Mouse (Mus musculus) hindbrain, embryonic 16.5 days (tissue): ENCODE results near the gene Lnx2. TPM values are rescaled to one million over a fixed set of nuclear protein-coding genes. Genes with fewer than 3 reads are reported as not detected.

Experiments used
- ATAC-seq: fragments of 200-750 bp; cut with Nextera tagmentation; 2 replicates; pipeline ENCODE4 v1.8.0; 2017; ENCODE audit warnings: moderate TSS enrichment, moderate library complexity
- H3K27ac ChIP-seq: fragments of 300-500 bp; sonication (generic); 2 replicates; pipeline ENCODE4 v1.5.1; 2014; ENCODE audit warnings: low read depth, mild to moderate bottlenecking, control low read depth, low read length, moderate library complexity
- H3K27me3 ChIP-seq: fragments of 300-500 bp; sonication (generic); replicated peaks from 2 replicates; pipeline ENCODE4 v1.6.1; 2014; ENCODE audit warnings: low read length; ENCODE audit not compliant: control insufficient read depth, insufficient read depth
- H3K36me3 ChIP-seq: fragments of 300-500 bp; sonication (generic); 2 replicates; pipeline ENCODE4 v1.6.1; 2014; ENCODE audit warnings: mild to moderate bottlenecking, low read length, moderate library complexity, mixed read lengths; ENCODE audit not compliant: control insufficient read depth, insufficient read depth
- H3K4me1 ChIP-seq: fragments of 300-500 bp; sonication (generic); 2 replicates; pipeline ENCODE4 v1.6.1; 2014; ENCODE audit warnings: low read depth, low read length; ENCODE audit not compliant: control insufficient read depth, insufficient read depth
- H3K4me2 ChIP-seq: fragments of 300-500 bp; sonication (generic); 2 replicates; pipeline ENCODE4 v1.6.1; 2014; ENCODE audit warnings: mild to moderate bottlenecking, low read length, control low read depth, moderate library complexity
- H3K4me3 ChIP-seq: fragments of 300-500 bp; sonication (generic); 2 replicates; pipeline ENCODE4 v1.5.1; 2014; ENCODE audit warnings: mild to moderate bottlenecking, low read length, control low read depth, moderate library complexity
- H3K9ac ChIP-seq: fragments of 300-500 bp; sonication (generic); 2 replicates; pipeline ENCODE4 v1.6.1; 2014; ENCODE audit warnings: low read depth, mild to moderate bottlenecking, control low read depth, low read length, moderate library complexity
- H3K9me3 ChIP-seq: fragments of 300-500 bp; sonication (generic); 2 replicates; pipeline ENCODE4 v1.6.1; 2014; ENCODE audit warnings: mild to moderate bottlenecking, low read length, moderate library complexity; ENCODE audit not compliant: control insufficient read depth
- WGBS: fragments of 180-500 bp; shearing (Covaris S2); extraction: QIAGEN DNeasy Blood & Tissue Kit; methylation state at CpG from one replicate; pipeline ENCODE4 v1.1.7; 2014; 5-methylcytosine and 5-hydroxymethylcytosine counted together
- polyA plus RNA-seq: library from polyadenylated mRNA; unstranded; fragments of >200 nt; fragmentation: Nextera tagmentation; extraction: Ambion mirVana; gene quantifications from 2 replicates; pipeline ENCODE4 v1.2.1, GENCODE M21; 2015

Lnx2 gene
- polyA plus RNA-seq, 1 experiment from 2014 or later, result 4.5 TPM

GRCm38 (mm10) chr5:147035301-147035700 lies 41.1 kb downstream of the Lnx2 start:
- no peak overlapping the region for H3K4me2 ChIP-seq
- ATAC-seq, result no peak
- no peaks in the 10 kb centered on the region for H3K27me3 ChIP-seq
- H3K4me1 ChIP-seq, result no peaks in the 10 kb centered on the region
- no peak overlapping the region for H3K4me3 ChIP-seq
- no peak overlapping the region for H3K27ac ChIP-seq
- 81% methylated on average over 6 of the region's 6 CpGs for WGBS
- no peak overlapping the region for H3K9ac ChIP-seq
- H3K36me3 ChIP-seq, result no peaks in the 10 kb centered on the region
- H3K9me3 ChIP-seq, result no peaks in the 10 kb centered on the region

DNA sequence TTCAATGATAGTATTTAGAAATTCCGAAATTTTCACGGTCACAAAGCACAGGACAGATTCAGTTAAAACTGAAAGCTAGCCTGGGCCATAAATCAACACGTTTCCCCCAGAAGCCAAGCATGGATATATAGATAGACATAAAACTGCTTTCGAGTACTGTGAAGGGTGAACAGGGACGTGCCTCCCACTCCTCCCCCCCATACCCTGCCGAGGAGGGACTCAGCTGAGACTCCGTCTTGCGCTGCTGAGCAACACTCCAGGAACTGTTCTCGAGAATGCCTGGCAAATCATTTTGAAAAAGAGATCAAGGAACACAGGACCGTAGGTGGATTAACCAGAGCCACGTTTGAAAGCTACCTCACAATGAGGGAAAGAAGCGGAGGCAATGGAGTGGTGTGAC lies 42.1 kb downstream of the Lnx2 start:
- WGBS, result 62% methylated on average over 12 of the region's 12 CpGs
- ATAC-seq, result no peak
- H3K27me3 ChIP-seq, result no peaks in the 10 kb centered on the region
- H3K9ac ChIP-seq, result no peak overlapping the region
- no peaks in the 10 kb centered on the region for H3K9me3 ChIP-seq
- H3K4me3 ChIP-seq, result no peak overlapping the region
- no peaks in the 10 kb centered on the region for H3K4me1 ChIP-seq
- no peaks in the 10 kb centered on the region for H3K36me3 ChIP-seq
- H3K27ac ChIP-seq, result no peak overlapping the region
- no peak overlapping the region for H3K4me2 ChIP-seq

- no peak for ATAC-seq
- H3K4me1 ChIP-seq, result no peaks in the 10 kb centered on the region
- no peak overlapping the region for H3K4me2 ChIP-seq
- H3K27ac ChIP-seq, result no peak overlapping the region
- no peaks in the 10 kb centered on the region for H3K9me3 ChIP-seq
- H3K9ac ChIP-seq, result no peak overlapping the region
- no peak overlapping the region for H3K4me3 ChIP-seq
- H3K27me3 ChIP-seq, result no peaks in the 10 kb centered on the region
- no peaks in the 10 kb centered on the region for H3K36me3 ChIP-seq
- 90% methylated on average over 13 of the region's 13 CpGs for WGBS
Measured at GRCm38 (mm10) chr5:147033155-147033554, 43.2 kb downstream of the Lnx2 start.

DNA sequence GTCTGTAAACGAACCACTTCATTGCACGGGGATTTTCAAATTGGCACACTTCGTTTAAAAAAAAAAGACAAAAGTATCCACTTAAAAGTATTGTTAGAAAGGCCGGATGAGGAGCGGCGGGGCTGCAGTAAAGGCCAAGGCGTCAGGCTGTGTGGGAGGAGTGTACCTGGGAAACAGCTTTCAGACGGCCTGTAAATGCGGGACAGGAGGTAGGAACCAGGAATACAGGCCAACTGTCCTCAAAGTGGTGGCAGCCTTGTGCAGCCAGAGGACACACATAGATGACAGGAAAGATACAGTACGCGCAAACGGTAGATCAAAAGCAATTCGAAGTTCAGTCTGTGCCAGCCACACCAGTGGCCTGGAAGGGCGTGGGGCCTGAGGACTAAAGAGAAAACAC lies 45.1 kb downstream of the Lnx2 start:
- Histone ChIP-seq H3K4me1 (no peaks in the 10 kb centered on the region), H3K9me3 (no peaks in the 10 kb centered on the region), H3K36me3 (no peaks in the 10 kb centered on the region), H3K27ac (no peak overlapping the region), H3K27me3 (no peaks in the 10 kb centered on the region), H3K9ac (no peak overlapping the region), H3K4me2 (no peak overlapping the region), H3K4me3 (no peak overlapping the region)
- 88% methylated on average over 14 of the region's 14 CpGs for WGBS
- no peak for ATAC-seq

DNA sequence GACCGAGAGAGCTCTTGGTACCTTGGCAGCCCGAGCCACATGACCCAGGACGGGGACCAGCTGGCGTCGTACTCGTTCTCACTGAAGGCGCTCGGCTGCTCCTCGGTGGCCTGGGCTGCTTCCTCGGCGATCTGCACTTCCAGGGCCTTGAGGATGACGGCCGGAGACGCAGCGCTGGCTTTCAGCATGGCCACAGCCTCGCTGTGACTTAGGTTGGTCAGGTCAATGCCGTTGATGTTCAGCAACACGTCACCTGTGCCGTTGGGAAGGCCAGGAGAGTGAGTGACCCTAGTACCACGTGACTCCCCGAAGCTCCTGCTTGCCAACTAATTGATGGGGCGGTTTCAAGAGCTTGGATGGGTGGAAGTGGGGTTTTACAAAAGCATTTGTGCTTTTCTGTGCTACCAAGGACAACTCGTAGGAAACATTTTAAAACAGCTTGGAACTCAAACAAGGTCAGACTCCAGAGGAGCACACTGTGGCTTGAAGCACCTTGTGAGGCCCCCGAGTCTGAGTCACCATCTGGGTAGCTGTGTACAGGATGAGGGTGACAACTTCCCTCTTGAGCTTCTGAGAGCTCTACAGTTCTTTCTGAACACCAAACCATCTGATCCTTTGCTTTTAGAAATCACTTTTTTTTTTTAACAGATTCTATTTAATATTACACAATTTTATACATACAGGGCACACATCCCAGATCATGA lies 51.9 kb downstream of the Lnx2 start:
- no peaks in the 10 kb centered on the region for H3K27me3 ChIP-seq
- no peaks in the 10 kb centered on the region for H3K4me1 ChIP-seq
- WGBS, result 80% methylated on average over 24 of the region's 24 CpGs
- H3K4me3 ChIP-seq, result no peak overlapping the region
- no peaks in the 10 kb centered on the region for H3K36me3 ChIP-seq
- no peak overlapping the region for H3K4me2 ChIP-seq
- no peak overlapping the region for H3K27ac ChIP-seq
- no peak for ATAC-seq
- H3K9me3 ChIP-seq, result no peaks in the 10 kb centered on the region
- no peak overlapping the region for H3K9ac ChIP-seq

DNA sequence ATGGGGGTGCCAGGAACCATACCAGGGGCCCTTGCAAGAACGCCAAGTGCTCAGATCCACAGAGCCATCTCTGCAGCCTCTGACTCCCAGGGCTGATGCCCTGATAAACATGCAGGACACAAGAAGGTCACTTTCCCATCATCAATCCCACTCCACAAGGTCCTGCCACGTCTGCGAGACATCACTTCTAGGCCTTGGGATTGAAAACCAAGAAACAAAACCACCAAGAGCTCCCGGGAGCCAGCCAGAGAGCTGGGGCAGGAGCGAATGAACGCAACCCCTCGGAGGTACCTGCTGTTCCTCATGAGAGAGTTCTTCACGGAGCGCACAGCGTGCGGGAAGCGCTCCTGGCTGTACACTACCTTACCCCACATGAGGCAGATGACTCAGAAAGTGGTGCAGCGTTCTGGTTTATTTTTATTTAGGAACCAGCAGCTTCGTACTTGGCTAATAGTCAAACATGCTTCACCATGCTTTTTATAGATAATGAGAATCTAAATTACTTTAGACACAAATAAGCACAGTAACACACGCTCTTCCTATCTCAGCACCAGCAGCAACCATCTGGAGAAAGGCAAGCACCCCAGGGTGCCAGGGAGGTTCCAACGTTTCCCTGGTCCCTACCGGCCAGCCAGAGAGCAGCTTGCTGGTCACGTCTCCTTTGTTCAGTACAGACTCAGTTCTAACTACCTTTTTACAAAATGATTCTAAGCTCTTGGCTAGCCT lies 53.0 kb downstream of the Lnx2 start:
- Histone ChIP-seq H3K4me1 (no peaks in the 10 kb centered on the region), H3K27me3 (no peaks in the 10 kb centered on the region), H3K36me3 (no peaks in the 10 kb centered on the region), H3K9me3 (no peaks in the 10 kb centered on the region), H3K4me2 (no peak overlapping the region), H3K4me3 (no peak overlapping the region), H3K9ac (no peak overlapping the region), H3K27ac (no peak overlapping the region)
- 73% methylated on average over 18 of the region's 18 CpGs for WGBS
- ATAC-seq, result no peak

DNA sequence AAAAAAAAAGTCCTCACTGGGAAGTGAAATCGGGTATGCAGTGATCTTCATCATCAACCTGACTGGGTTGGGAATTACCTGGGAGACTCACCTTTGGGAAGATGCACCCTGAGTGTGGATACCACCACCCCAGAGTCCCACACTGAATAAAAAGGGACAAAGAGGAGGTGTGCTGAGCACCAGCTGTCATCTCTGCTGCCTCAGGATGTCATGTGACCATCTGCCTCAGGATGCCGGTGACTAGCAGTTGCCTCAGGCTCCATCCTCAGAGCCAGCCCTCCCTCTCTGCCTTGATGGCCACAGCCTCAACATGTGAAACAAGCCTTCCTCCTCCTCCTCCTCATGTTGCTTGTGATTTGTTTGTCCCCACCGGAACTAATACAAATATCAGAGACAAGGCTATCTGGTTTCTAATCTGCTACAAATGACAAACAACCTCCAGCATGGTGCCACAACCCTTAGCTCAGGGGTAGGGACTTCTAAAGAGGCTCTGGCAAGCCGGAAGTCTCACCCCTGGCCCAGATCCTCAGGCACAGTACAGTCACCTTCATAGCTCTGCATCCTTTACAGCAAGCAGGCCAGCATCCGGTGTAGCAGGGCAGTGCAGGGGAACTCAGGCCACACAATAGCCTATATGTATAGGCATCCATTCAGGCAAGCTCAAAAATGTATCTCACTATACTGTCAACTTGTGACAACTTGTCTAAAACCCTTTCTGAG lies 54.7 kb downstream of the Lnx2 start:
- Histone ChIP-seq H3K36me3 (no peaks in the 10 kb centered on the region), H3K27ac (no peak overlapping the region), H3K4me2 (no peak overlapping the region), H3K4me1 (no peaks in the 10 kb centered on the region), H3K9me3 (no peaks in the 10 kb centered on the region), H3K4me3 (no peak overlapping the region), H3K27me3 (no peaks in the 10 kb centered on the region), H3K9ac (no peak overlapping the region)
- ATAC-seq, result no peak
- 72% methylated on average over 5 of the region's 5 CpGs for WGBS

DNA sequence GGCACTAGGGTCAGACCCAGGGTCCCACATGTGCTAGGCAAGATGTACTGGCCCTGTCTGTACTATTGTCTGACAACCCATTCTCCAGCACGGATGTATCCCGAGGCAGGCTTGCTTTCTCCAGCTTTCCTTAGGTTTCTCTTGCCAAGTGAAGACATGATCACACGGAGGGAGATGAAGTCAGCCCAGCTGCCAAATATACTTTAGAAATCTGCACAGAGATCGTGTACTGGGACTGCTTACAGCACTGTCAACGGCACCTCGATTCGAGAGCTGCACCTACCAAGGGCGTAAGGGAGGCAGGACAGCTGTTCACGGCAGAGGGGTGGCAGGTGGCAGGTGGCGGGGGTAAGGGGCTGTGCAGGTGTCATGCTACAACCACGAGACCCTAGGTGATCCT lies 55.8 kb downstream of the Lnx2 start:
- no peak overlapping the region for H3K27ac ChIP-seq
- H3K4me2 ChIP-seq, result no peak overlapping the region
- 90% methylated on average over 11 of the region's 11 CpGs for WGBS
- H3K4me1 ChIP-seq, result no peaks in the 10 kb centered on the region
- no peaks in the 10 kb centered on the region for H3K36me3 ChIP-seq
- H3K9ac ChIP-seq, result no peak overlapping the region
- H3K4me3 ChIP-seq, result no peak overlapping the region
- H3K9me3 ChIP-seq, result no peaks in the 10 kb centered on the region
- H3K27me3 ChIP-seq, result no peaks in the 10 kb centered on the region
- no peak for ATAC-seq

- Histone ChIP-seq H3K4me1 (no peaks in the 10 kb centered on the region), H3K36me3 (no peaks in the 10 kb centered on the region), H3K9ac (no peak overlapping the region), H3K27me3 (no peaks in the 10 kb centered on the region), H3K27ac (no peak overlapping the region), H3K4me3 (no peak overlapping the region), H3K9me3 (no peaks in the 10 kb centered on the region), H3K4me2 (no peak overlapping the region)
- ATAC-seq, result no peak
- 89% methylated on average over 11 of the region's 11 CpGs for WGBS
Measured at GRCm38 (mm10) chr5:147018761-147019160, 57.6 kb downstream of the Lnx2 start.
